Mouse (Mus musculus) kidney, adult 11 months (tissue): ENCODE data around the gene Eif3a.

Experiments
- DNase-seq: peaks from one replicate; pipeline ENCODE4 v3.0.0; 2022

Eif3a gene

GRCm38 (mm10) chr19:60790551-60791161 is at the start of gene Eif3a:
Gene Eif3a, minus strand, starts transcription at chr19:60790658.
- DNase-seq, result peak; percentile 92

GRCm38 (mm10) chr19:60837747-60838146 is 47.3 kb upstream of the Eif3a start:
- peak; percentile 36 for DNase-seq

GRCm38 (mm10) chr19:60818677-60819076 is 28.2 kb upstream of the Eif3a start:
- DNase-seq, result no peak

- DNase-seq, result no peak
These were observed 22.7 kb upstream of the Eif3a start for GRCm38 (mm10) chr19:60813133-60813532.

GRCm38 (mm10) chr19:60812036-60812389 is 21.6 kb upstream of the Eif3a start:
- no peak for DNase-seq

- peak; percentile 90 for DNase-seq
These were observed 20.9 kb upstream of the Eif3a start, which contains the start of gene Fam45a for GRCm38 (mm10) chr19:60811098-60812035. Gene Fam45a, plus strand, starts transcription at chr19:60811585.

- DNase-seq, result no peak
These were observed 19.5 kb upstream of the Eif3a start for GRCm38 (mm10) chr19:60809927-60810326.

GRCm38 (mm10) chr19:60804903-60805302 is 14.4 kb upstream of the Eif3a start:
- DNase-seq, result no peak

- no peak for DNase-seq
These were observed 9.6 kb upstream of the Eif3a start for GRCm38 (mm10) chr19:60799867-60800569.

- no peak for DNase-seq
These were observed 7.0 kb upstream of the Eif3a start for GRCm38 (mm10) chr19:60797415-60797814.

- DNase-seq, result peak; percentile 25
These were observed 4.8 kb upstream of the Eif3a start for GRCm38 (mm10) chr19:60795244-60795643.

- DNase-seq, result no peak
These were observed 2.8 kb upstream of the Eif3a start for GRCm38 (mm10) chr19:60793170-60793707.

- no peak for DNase-seq
These were observed 706 bp upstream of the Eif3a start for GRCm38 (mm10) chr19:60791164-60791563.

GRCm38 (mm10) chr19:60789919-60790506 is 445 bp downstream of the Eif3a start:
- DNase-seq, result peak; percentile 65

GRCm38 (mm10) chr19:60789452-60789851 is 1.0 kb downstream of the Eif3a start:
- DNase-seq, result no peak

- DNase-seq, result no peak
These were observed 2.1 kb downstream of the Eif3a start for GRCm38 (mm10) chr19:60788214-60788960.

GRCm38 (mm10) chr19:60787465-60788150 is 2.9 kb downstream of the Eif3a start:
- no peak for DNase-seq

- no peak for DNase-seq
These were observed 5.7 kb downstream of the Eif3a start for GRCm38 (mm10) chr19:60784712-60785111.

GRCm38 (mm10) chr19:60782034-60782433 is 8.4 kb downstream of the Eif3a start:
- no peak for DNase-seq

- no peak for DNase-seq
These were observed 17.1 kb downstream of the Eif3a start for GRCm38 (mm10) chr19:60773366-60773765.
